Mouse (Mus musculus) ES-E14 (cell line): ENCODE data around the gene Iqub.

Source experiments
- CHD2 ChIP-seq: IDR thresholded peaks from 2 replicates; pipeline ENCODE4 v1.6.1; 2014; ENCODE audit warnings: mild to moderate bottlenecking, low read depth, low read length, inconsistent platforms
- MAFK ChIP-seq: IDR thresholded peaks from 2 replicates; pipeline ENCODE4 v1.6.1; 2014; ENCODE audit warnings: mild to moderate bottlenecking, low read depth, low read length, inconsistent platforms; ENCODE audit not compliant: insufficient read depth
- ZC3H11A ChIP-seq: IDR thresholded peaks from 2 replicates; pipeline ENCODE4 v1.6.1; 2012; ENCODE audit warnings: low read depth, mild to moderate bottlenecking, inconsistent platforms, low read length, borderline replicate concordance

GRCm38 (mm10) chr6:24416056-24416455, 98.8 kb downstream of the Iqub start:
- no peak for TF ChIP-seq CHD2
- TF ChIP-seq ZC3H11A, result no peak
- no peak for TF ChIP-seq MAFK
